ENCODE assay signal across 13 mouse cellular contexts in genomic region chr1:160047481-160047931, GRCm38 (mm10). TPM values are rescaled to one million over a fixed set of nuclear protein-coding genes. Genes with fewer than 3 reads are reported as not detected.
DNase-seq lines count a peak whose midpoint lies in the region; ATAC-seq and TF ChIP-seq lines count a peak whose summit lies in the region.
"Had no signal": no experiment of that assay in that cellular context is flagged by ENCODE, and none has a peak within 500 bp of the region (broad histone marks: within the 10 kb centered on the region; RNA-seq: fewer than 3 reads in every experiment).

No protein-coding gene starts in this region.

- no peaks in the 10 kb centered on the region for H3K27me3 ChIP-seq in lung, postnatal 0 days (replicated peaks; ENCODE audit: insufficient read depth, low read length)
- no peaks in the 10 kb centered on the region for H3K27me3 ChIP-seq in midbrain, postnatal 0 days (ENCODE audit: insufficient read depth, low read length)
- H3K27me3 ChIP-seq: embryonic facial prominence, embryonic 15.5 days had no signal

- TF ChIP-seq CTCF in lung, postnatal 0 days (IDR thresholded peaks at IDR 0.05): no peak
- TF ChIP-seq CTCF in midbrain, postnatal 0 days (IDR thresholded peaks at IDR 0.05): no peak

- no peak overlapping the region for H3K9ac ChIP-seq in lung, postnatal 0 days (replicated peaks; ENCODE audit: low read depth)
- no peak overlapping the region for H3K9ac ChIP-seq in midbrain, postnatal 0 days (replicated peaks; ENCODE audit: low read length, poor library complexity, severe bottlenecking)
- H3K9ac ChIP-seq: embryonic facial prominence, embryonic 15.5 days had no signal

- no peak for DNase-seq in lung, postnatal 0 days (ENCODE audit: low spot score)
- no peak for DNase-seq in lung, postnatal 4 days
- peak; percentile 71 for DNase-seq in naive thymus-derived CD4-positive, alpha-beta T cell, adult 2 months (ENCODE audit: low read depth)
- no peak for DNase-seq in midbrain, postnatal 0 days (ENCODE audit: low spot score)
- DNase-seq in left cerebral cortex, postnatal 36 days (ENCODE audit: low spot score in 2 of 2): no peak
- DNase-seq: cerebellum, adult 9-11 months; kidney, postnatal 4 days; lung, postnatal 14 days; thymus, postnatal 25 days had no signal

- H3K4me2 ChIP-seq in lung, postnatal 0 days (replicated peaks; ENCODE audit: low read depth, low read length): peak overlapping the region; percentile 70; the same call in 1 of the 2 replicates
- H3K4me2 ChIP-seq in midbrain, postnatal 0 days (ENCODE audit: low read depth, low read length, poor library complexity, severe bottlenecking): no peak overlapping the region
- H3K4me2 ChIP-seq: embryonic facial prominence, embryonic 15.5 days had no signal

- no peaks in the 10 kb centered on the region for H3K9me3 ChIP-seq in lung, postnatal 0 days (ENCODE audit: low read length)
- no peaks in the 10 kb centered on the region for H3K9me3 ChIP-seq in midbrain, postnatal 0 days (ENCODE audit: low read length)
- H3K9me3 ChIP-seq: embryonic facial prominence, embryonic 15.5 days had no signal

- no peak for ATAC-seq in lung, postnatal 0 days
- peak; percentile 21 for ATAC-seq in CD4-positive, CD25-positive, alpha-beta regulatory T cell, adult 4 months
- ATAC-seq in granulocyte monocyte progenitor cell, adult 5-6 weeks (replicated peaks; ENCODE audit: poor library complexity, severe bottlenecking): peak; percentile 18
- ATAC-seq in midbrain, postnatal 0 days (ENCODE audit: low FRiP score): no peak
- ATAC-seq: forebrain, embryonic 14.5 days had no signal

- no peak overlapping the region for H3K27ac ChIP-seq in lung, postnatal 0 days (ENCODE audit: low read length)
- no peak overlapping the region for H3K27ac ChIP-seq in midbrain, postnatal 0 days (ENCODE audit: low read depth, low read length)
- H3K27ac ChIP-seq: embryonic facial prominence, embryonic 15.5 days had no signal

- WGBS in lung, postnatal 0 days: 79% methylated on average over 7 of the region's 7 CpGs
- 92% methylated on average over 7 of the region's 7 CpGs for WGBS in midbrain, postnatal 0 days

- peaks cover 41% of the 10 kb centered on the region; the same call in 1 of the 2 replicates for H3K4me1 ChIP-seq in lung, postnatal 0 days (ENCODE audit: insufficient read depth, low read depth, low read length)
- no peaks in the 10 kb centered on the region for H3K4me1 ChIP-seq in midbrain, postnatal 0 days (ENCODE audit: insufficient read depth, low read length)

- intact Hi-C loops in left cerebral cortex, postnatal 36 days (cut with DNase I): no loop called here

- TF ChIP-seq EP300 in lung, postnatal 0 days (IDR thresholded peaks at IDR 0.05): no peak

- H3K4me3 ChIP-seq in lung, postnatal 0 days (ENCODE audit: low read depth, low read length): no peak overlapping the region; the same call in 1 of the 2 replicates
- no peak overlapping the region for H3K4me3 ChIP-seq in midbrain, postnatal 0 days (ENCODE audit: low read depth, low read length)
- H3K4me3 ChIP-seq: embryonic facial prominence, embryonic 15.5 days had no signal

- no peaks in the 10 kb centered on the region for H3K36me3 ChIP-seq in lung, postnatal 0 days (ENCODE audit: insufficient read depth, low read length)
- no peaks in the 10 kb centered on the region for H3K36me3 ChIP-seq in midbrain, postnatal 0 days (ENCODE audit: insufficient read depth, low read length)
- H3K36me3 ChIP-seq: embryonic facial prominence, embryonic 15.5 days had no signal

RNA-seq across cellular contexts. Expression of gene 4930523C07Rik, which starts 3.3 kb away (rescaled TPM):
- polyA plus RNA-seq in lung, postnatal 0 days (2015; fragmentation: Nextera tagmentation; extraction: Ambion mirVana): 111 and 115 TPM in 2 replicates
- 100 to 1,000 TPM; 212 to 238 TPM for polyA plus RNA-seq in CD4-positive, CD25-positive, alpha-beta regulatory T cell, adult 4 months (2017; shearing (Covaris generic))
- total RNA-seq in granulocyte monocyte progenitor cell, adult 5-6 weeks (2014; fragmentation: Nextera tagmentation): 22.9 and 28.4 TPM in 2 replicates
- total RNA-seq in granulocyte monocyte progenitor cell, adult 5-6 weeks (2017): 53.9 and 82.3 TPM in 2 replicates
- 1.6 and 1.9 TPM in 2 replicates for total RNA-seq in midbrain, postnatal 0 days (2014; rRNA removed)
- polyA plus RNA-seq in midbrain, postnatal 0 days (2015; fragmentation: Nextera tagmentation; extraction: Ambion mirVana): 2.0 and 2.5 TPM in 2 replicates
- total RNA-seq in left cerebral cortex, postnatal 36 days (2021): 1 to 10 TPM; 2.6 TPM

Comparison
In these comparisons a context has a peak if more than half of its experiments do, and no peak if none do; other contexts are left out.
1. ATAC-seq: peak in CD4-positive, CD25-positive, alpha-beta regulatory T cell, adult 4 months (single experiment) and granulocyte monocyte progenitor cell, adult 5-6 weeks (single experiment); none in lung, postnatal 0 days (single experiment) and midbrain, postnatal 0 days (single experiment).